In genomic region chr10:18339386-18339785, GRCm38 (mm10) we compare ENCODE assay signal across 20 mouse cellular contexts. TPM values are rescaled to one million over a fixed set of nuclear protein-coding genes. Genes with fewer than 3 reads are reported as not detected.
"Had no signal": no experiment of that assay in that cellular context is flagged by ENCODE, and none has a peak within 500 bp of the region (broad histone marks: within the 10 kb centered on the region; RNA-seq: fewer than 3 reads in every experiment).

No protein-coding gene starts in this region.

- H3K36me3 ChIP-seq: limb, embryonic 10.5 days; limb, embryonic 13.5 days; liver, embryonic 12.5 days; liver, embryonic 15.5 days; midbrain, embryonic 12.5 days; midbrain, embryonic 15.5 days; neural tube, embryonic 12.5 days; neural tube, embryonic 15.5 days; stomach, embryonic 15.5 days had no signal

- H3K27me3 ChIP-seq: limb, embryonic 13.5 days; liver, embryonic 12.5 days; liver, embryonic 15.5 days; midbrain, embryonic 15.5 days; neural tube, embryonic 12.5 days; neural tube, embryonic 15.5 days; stomach, embryonic 15.5 days had no signal

- H3K4me2 ChIP-seq: limb, embryonic 13.5 days; liver, embryonic 12.5 days; liver, embryonic 15.5 days; midbrain, embryonic 12.5 days; midbrain, embryonic 15.5 days; neural tube, embryonic 12.5 days; neural tube, embryonic 15.5 days; stomach, embryonic 15.5 days had no signal

- ATAC-seq: intestine, postnatal 0 days; liver, embryonic 12.5 days; midbrain, embryonic 15.5 days had no signal

- H3K27ac ChIP-seq: layer of hippocampus, adult 2 months; limb, embryonic 10.5 days; limb, embryonic 13.5 days; liver, embryonic 12.5 days; liver, embryonic 15.5 days; macrophage; midbrain, embryonic 12.5 days; midbrain, embryonic 15.5 days; neural tube, embryonic 12.5 days; neural tube, embryonic 15.5 days; stomach, embryonic 15.5 days had no signal

- H3K4me1 ChIP-seq: liver, embryonic 12.5 days; liver, embryonic 15.5 days; midbrain, embryonic 15.5 days; stomach, embryonic 15.5 days had no signal

- H3K9me3 ChIP-seq: limb, embryonic 10.5 days; limb, embryonic 13.5 days; liver, embryonic 12.5 days; liver, embryonic 15.5 days; midbrain, embryonic 12.5 days; midbrain, embryonic 15.5 days; neural tube, embryonic 12.5 days; neural tube, embryonic 15.5 days; stomach, embryonic 15.5 days had no signal

- H3K4me3 ChIP-seq: layer of hippocampus, adult 2 months; limb, embryonic 10.5 days; limb, embryonic 13.5 days; liver, embryonic 12.5 days; liver, embryonic 15.5 days; midbrain, embryonic 12.5 days; midbrain, embryonic 15.5 days; neural tube, embryonic 12.5 days; neural tube, embryonic 15.5 days; stomach, embryonic 15.5 days had no signal

- DNase-seq: kidney, adult 2 months; kidney, postnatal 25 days; layer of hippocampus, adult 9-11 months; liver; lung, adult 2 months; right cerebral cortex, postnatal 25 days; spleen, adult 18-20 months; thymus, postnatal 25 days had no signal

- H3K9ac ChIP-seq: limb, embryonic 13.5 days; liver, embryonic 12.5 days; liver, embryonic 15.5 days; midbrain, embryonic 12.5 days; midbrain, embryonic 15.5 days; neural tube, embryonic 12.5 days; neural tube, embryonic 15.5 days; stomach, embryonic 15.5 days had no signal

RNA-seq across cellular contexts. Expression of gene Nhsl1, which starts 20.6 kb away (rescaled TPM):
- polyA plus RNA-seq: macrophage had no signal
